Mouse (Mus musculus): ENCODE data around the gene Filip1l.

The Filip1l gene

DNA sequence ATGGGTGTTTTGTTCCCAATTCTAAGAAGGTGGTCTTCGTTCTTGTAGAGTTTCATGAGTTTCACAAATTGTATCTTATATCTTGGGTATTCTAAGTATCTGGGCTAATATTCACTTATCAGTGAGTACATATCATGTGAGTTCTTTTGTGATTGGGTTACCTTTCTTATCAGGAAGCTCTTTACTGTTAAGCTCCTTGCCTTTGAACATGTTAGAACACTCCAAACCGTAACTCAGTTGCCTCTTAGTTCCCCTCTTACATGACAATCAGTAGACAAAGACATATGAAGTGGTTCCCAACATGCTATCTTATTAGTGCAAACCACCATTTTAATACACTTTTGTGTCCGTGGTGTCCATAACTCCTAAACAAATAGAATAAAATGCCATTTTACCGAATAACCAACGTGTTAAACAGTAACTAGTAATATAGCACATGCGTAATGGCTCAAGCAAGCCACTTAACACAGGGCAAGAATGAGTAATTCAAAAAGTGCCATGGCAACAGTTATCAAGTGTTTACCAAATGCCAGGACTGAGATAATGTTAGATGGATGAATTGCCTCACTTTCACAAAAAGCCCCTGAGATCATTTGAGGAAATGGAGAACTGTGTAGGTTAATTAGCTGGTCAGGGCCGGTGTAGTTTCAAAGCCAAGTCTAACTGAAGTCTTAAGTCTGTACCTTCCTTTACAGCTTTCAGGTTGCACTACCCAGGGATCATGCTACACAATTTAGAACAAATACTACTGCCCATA lies 215.9 kb downstream of the Filip1l start:
- no peak for DNase-seq (ENCODE audit: low spot score in 2 of 2)

DNA sequence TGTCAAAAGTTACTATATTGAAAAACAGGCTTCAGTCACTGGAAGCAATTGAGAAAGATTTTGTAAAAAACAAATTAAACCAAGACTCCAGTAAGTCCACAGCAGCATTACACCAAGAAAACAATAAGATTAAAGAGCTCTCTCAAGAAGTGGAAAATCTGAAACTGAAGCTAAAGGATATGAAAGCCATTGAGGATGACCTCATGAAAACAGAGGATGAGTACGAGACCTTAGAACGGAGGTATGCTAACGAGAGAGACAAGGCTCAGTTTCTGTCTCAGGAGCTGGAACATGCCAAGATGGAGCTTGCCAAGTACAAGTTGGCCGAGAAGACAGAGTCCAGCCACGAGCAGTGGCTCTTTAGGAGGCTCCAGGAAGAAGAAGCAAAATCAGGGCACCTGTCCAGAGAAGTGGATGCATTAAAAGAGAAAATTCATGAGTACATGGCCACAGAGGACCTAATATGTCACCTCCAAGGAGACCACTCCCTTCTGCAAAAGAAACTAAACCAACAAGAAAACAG lies 218.0 kb downstream of the Filip1l start:
- no peak for DNase-seq (ENCODE audit: low spot score in 2 of 2)

DNA sequence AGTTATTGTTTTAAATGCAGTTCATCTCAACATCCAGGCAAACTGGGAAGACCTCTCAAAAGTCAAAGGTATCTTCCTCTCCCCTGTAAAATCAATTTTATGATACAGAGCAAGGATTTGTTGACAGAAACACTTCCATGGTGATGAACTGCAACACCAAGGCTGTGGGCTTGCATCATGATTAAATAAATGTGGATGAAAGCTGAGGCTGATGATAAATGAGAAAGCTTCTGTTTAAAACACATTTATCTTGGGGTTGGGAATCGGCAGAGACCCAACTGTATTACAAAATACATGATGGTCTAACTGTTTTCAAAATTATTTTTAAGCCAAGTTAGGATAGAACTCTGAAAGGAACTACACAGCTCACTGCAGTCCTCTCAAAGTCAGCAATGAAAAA lies 220.9 kb downstream of the Filip1l start:
- DNase-seq (ENCODE audit: low spot score in 2 of 2), result no peak

GRCm38 (mm10) chr16:57575764-57576388 lies 223.0 kb downstream of the Filip1l start:
- no peak for DNase-seq (ENCODE audit: low spot score in 2 of 2)

- no peak for DNase-seq (ENCODE audit: low spot score in 2 of 2)
Measured at GRCm38 (mm10) chr16:57577519-57577918, 224.6 kb downstream of the Filip1l start.

DNA sequence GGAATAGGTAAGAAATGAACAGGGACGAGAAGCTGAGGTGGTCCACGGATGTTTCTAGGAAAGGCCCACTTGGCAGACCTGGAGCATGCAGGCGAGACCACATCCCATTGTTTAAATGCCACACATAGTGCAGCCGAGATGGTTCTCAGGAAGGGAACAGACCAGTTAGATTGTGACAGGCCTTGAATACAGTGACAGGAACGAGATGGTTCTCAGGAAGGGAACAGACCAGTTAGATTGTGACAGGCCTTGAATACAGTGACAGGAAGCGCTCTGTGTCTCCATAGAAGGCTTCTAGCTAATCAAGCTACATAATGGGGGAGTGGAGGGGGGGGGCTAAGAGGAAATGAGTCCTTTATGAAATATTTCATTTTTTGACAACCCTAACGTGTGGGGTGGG lies 227.1 kb downstream of the Filip1l start:
- DNase-seq (ENCODE audit: low spot score in 2 of 2), result no peak

DNA sequence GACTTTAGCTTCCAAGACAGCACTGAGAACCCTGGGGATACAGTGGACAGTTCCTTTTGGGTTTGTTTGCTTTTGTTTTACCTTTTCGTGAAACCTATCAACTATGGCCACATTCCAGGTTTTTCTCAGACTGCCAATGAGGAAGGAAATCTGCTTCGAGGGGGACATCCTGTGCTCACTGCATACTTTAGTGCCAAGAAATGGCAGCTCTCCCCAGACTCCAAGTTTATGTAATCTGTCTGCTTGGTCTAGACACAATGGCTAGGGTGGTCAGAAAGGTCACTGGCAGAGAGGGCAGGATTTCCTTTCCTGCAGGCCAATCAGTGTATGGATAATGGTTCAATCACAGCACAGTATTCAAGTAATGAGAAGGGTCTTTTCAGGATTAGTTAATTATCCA lies 229.1 kb downstream of the Filip1l start:
- DNase-seq (ENCODE audit: low spot score in 2 of 2), result no peak

- no peak for DNase-seq (ENCODE audit: low spot score in 2 of 2)
Measured at GRCm38 (mm10) chr16:57585201-57585600, 232.3 kb downstream of the Filip1l start.

- no peak for DNase-seq (ENCODE audit: low spot score in 2 of 2)
Measured at GRCm38 (mm10) chr16:57593422-57594157, 240.7 kb downstream of the Filip1l start.

DNA sequence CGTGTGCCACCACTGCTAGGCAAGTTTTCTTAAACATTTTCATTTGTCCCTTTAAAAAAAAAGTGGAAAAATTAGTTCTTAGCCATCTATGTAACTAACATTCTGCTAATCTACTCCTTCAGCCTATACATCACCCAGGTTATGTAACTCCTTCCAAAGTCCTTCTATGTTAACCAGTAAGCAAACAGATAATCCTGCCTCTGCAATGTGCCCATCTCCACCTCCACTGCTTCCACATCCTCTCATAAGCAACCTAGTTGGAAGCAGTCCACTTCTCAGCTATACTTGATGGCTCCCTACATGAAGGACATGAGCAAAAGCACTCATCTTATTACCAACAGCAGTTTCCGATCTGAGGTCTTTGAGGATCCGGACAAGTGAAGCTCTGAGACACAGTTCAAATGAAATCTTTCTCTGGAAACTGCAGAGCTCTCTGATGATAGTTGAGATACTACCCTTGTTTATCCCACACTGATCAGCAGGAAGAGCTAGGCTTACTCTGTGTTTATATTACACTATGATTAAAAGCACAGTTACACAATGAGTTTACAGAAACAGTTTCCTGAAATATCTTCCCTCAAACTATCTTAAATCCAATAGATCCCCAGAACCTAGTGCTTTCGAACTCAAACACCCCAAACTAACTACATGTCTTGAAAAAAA lies 244.5 kb downstream of the Filip1l start:
- DNase-seq (ENCODE audit: low spot score in 2 of 2), result no peak

- no peak for DNase-seq (ENCODE audit: low spot score in 2 of 2)
Measured at GRCm38 (mm10) chr16:57601031-57601430, 248.1 kb downstream of the Filip1l start.

DNA sequence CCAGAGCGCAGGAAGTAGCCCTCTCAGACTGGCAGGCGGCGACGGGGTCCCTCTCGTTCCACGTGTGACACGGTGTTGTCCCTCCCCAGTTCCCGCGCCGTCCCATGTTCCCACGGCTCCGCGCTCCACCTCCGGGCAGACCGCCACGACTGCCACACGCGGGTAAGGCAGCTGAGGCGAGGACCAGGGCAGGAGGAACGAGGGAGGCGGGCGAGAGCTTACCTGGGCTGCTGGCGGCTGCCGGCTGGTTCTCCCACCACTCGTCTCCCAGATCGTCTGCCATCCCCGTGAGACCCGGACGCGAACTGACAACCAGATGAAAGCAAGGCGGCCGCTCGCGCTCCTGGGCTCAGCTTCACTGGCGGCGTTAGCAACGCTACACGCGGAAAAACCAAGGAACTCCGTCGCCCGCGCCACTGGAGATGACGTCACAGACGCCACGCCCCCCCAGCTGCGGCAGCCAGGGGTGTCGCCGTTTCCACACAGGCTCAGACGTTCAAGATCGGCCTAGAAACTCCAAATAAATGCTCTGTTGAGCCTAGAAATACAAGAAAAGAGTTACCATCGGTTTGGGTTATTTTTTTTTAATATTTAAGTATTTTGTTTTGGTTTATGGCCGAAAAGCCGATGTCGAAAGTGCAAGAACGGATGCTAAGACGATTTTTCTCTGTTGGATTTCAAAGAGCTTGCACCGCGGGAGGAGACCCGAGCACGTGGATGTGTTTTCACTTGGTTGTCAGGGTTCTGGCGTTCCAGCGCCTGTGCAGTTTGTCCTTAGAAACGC lies 253.7 kb downstream of the Filip1l start, which contains the start of gene Cmss1:
Gene Cmss1 (minus strand): TSS at position 421 of the 784 bp plus-strand sequence.
- peak; percentile 69 to 79 for DNase-seq (ENCODE audit: low spot score in 2 of 2)

DNA sequence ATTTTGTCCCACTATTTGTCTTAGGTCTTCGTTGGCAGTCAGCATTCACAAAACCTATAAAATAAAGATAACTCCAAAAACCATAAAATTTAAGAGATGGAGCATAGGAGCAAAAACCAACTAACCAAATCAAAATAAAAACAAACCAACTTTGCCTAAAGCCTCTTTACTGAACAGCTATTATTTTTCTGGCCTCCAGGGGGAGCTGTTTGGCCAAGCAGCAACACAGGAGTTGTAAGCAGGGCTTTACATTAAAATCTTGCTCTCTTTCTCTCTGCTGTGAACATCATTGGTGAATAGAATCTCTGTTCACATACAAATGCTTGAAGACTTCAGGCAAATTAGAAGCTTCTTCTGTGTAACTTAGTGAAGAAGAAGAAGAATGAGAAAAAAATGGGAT lies 258.9 kb downstream of the Filip1l start:
- DNase-seq (ENCODE audit: low spot score in 2 of 2), result no peak
